Mouse (Mus musculus): ENCODE results near the gene Olfr1411.

DNA sequence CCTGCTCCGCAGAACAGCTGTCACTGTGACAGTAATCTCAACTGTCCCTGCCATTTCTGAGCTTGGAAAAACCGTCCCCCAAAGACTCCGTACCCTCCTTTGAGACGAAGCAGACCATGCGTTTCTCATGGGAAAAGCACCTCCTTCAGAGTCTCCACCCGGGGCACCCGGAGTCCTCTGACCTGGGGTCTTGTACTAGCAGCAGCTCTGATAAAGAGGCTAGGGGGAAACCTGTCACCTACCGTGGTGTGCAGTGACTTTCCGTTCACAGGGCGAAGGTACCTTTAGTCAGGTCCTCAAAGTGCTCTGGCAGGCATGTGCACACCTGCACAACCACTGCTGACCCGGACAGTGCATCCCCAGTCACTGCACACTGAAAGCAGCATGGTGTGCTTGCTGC is 42.5 kb downstream of the Olfr1411 start:
- TF ChIP-seq CTCF (IDR thresholded peaks at IDR 0.05; ENCODE audit: low read depth, low read length) (no peak), POLR2A (IDR thresholded peaks at IDR 0.05; ENCODE audit: borderline replicate concordance, low read depth, low read length) (no peak)

All from bone marrow macrophage, adult 2 months (primary cell).